Mouse (Mus musculus): ENCODE results near the gene Cyp2d10. TPM values are rescaled to one million over a fixed set of nuclear protein-coding genes. Genes with fewer than 3 reads are reported as not detected.
"Not testable (repeated sequence)": the region's sequence is repeated elsewhere in the genome, so short reads cannot be mapped to it uniquely, and the experiment has no call there.

The Cyp2d10 gene
- total RNA-seq (2021), result 1 to 10 TPM in 1 of 2 experiments, not detected in 1; 1.5 TPM
- polyA plus RNA-seq (2012; rRNA removed), result 0.73 TPM in 1 of 2 replicates, not detected in the other
- long read RNA-seq, result 0 reads

- no peak for DNase-seq
Measured at GRCm38 (mm10) chr15:82406981-82407380, at the start of gene Cyp2d10. TSS of gene Cyp2d10 (minus strand) at chr15:82407195.

- DNase-seq, result not testable (repeated sequence)
Measured at GRCm38 (mm10) chr15:82456086-82456790, 49.2 kb upstream of the Cyp2d10 start.

GRCm38 (mm10) chr15:82453501-82453900 lies 46.5 kb upstream of the Cyp2d10 start:
- not testable (repeated sequence) for DNase-seq

- not testable (repeated sequence) for DNase-seq
Measured at GRCm38 (mm10) chr15:82452133-82452532, 45.1 kb upstream of the Cyp2d10 start.

- not testable (repeated sequence) for DNase-seq
Measured at GRCm38 (mm10) chr15:82450045-82450444, 43.0 kb upstream of the Cyp2d10 start.

- DNase-seq, result no peak
Measured at GRCm38 (mm10) chr15:82445196-82445595, 38.2 kb upstream of the Cyp2d10 start.

- no peak for DNase-seq
Measured at GRCm38 (mm10) chr15:82443658-82444057, 36.7 kb upstream of the Cyp2d10 start.

GRCm38 (mm10) chr15:82437975-82438617 lies 31.1 kb upstream of the Cyp2d10 start:
- peak; percentile 5 for DNase-seq

GRCm38 (mm10) chr15:82435606-82436005 lies 28.6 kb upstream of the Cyp2d10 start:
- no peak for DNase-seq

- no peak for DNase-seq
Measured at GRCm38 (mm10) chr15:82435011-82435410, 28.0 kb upstream of the Cyp2d10 start.

- no peak for DNase-seq
Measured at GRCm38 (mm10) chr15:82434541-82434940, 27.5 kb upstream of the Cyp2d10 start.

GRCm38 (mm10) chr15:82433621-82434020 lies 26.6 kb upstream of the Cyp2d10 start:
- no peak for DNase-seq

GRCm38 (mm10) chr15:82433137-82433536 lies 26.1 kb upstream of the Cyp2d10 start, which contains the start of gene Cyp2d9:
TSS of gene Cyp2d9 (plus strand) at chr15:82433437.
- DNase-seq, result no peak

GRCm38 (mm10) chr15:82423471-82423870 lies 16.5 kb upstream of the Cyp2d10 start:
- DNase-seq, result no peak

- no peak for DNase-seq
Measured at GRCm38 (mm10) chr15:82422935-82423334, 15.9 kb upstream of the Cyp2d10 start.

- DNase-seq, result no peak
Measured at GRCm38 (mm10) chr15:82418616-82419015, 11.6 kb upstream of the Cyp2d10 start.

- DNase-seq, result peak; percentile 91
Measured at GRCm38 (mm10) chr15:82416797-82417789, 10.1 kb upstream of the Cyp2d10 start.

- DNase-seq, result no peak
Measured at GRCm38 (mm10) chr15:82407536-82407935, 541 bp upstream of the Cyp2d10 start.

GRCm38 (mm10) chr15:82404163-82404562 lies 2.8 kb downstream of the Cyp2d10 start:
- DNase-seq, result no peak

GRCm38 (mm10) chr15:82403606-82404005 lies 3.4 kb downstream of the Cyp2d10 start:
- no peak for DNase-seq

GRCm38 (mm10) chr15:82402741-82403140 lies 4.3 kb downstream of the Cyp2d10 start:
- no peak for DNase-seq

GRCm38 (mm10) chr15:82402106-82402505 lies 4.9 kb downstream of the Cyp2d10 start:
- no peak for DNase-seq
